Mouse (Mus musculus) kidney, adult 2 months (tissue): ENCODE data around the gene Ppm1b.
A peak's percentile ranks its signal among the peaks of the same experiment; 100 is the strongest.

Experiments used
- CTCF ChIP-seq: fragments of 200-500 bp; conservative IDR thresholded peaks from 2 replicates; pipeline ENCODE4 v1.5.1; 2011; ENCODE audit warnings: low read depth, mild to moderate bottlenecking, control low read depth, low read length, moderate library complexity, mixed read lengths; ENCODE audit not compliant: insufficient read depth, insufficient read length
- POLR2A ChIP-seq: fragments of 200-500 bp; IDR thresholded peaks from one replicate; pipeline ENCODE4 v1.6.1; 2011; ENCODE audit warnings: low read depth, low read length, control low read depth

GRCm38 (mm10) chr17:84956931-84957486 is 468 bp downstream of the Ppm1b start:
- no peak for TF ChIP-seq CTCF
- peak; percentile 63 for TF ChIP-seq POLR2A
